In the genomic region with DNA sequence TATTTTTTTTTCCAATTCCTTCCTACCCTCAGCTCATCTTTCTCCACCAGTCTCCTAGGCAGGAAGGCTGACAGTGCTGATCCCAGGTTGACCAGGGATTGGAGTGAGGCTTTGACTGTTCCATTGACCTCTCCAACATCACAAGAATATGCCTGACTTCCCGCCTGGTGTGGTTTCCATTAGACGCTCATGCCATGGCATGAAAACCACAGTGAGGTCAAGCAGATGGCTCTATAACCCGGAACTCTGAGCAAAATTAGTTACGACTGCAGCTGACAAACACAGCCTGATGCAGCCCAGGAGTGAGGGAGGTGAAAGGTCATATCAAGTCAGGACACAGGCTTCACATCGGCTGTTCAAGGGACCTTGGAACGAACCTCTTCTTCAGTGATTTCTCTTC, we compare ENCODE assay signal across 15 mouse cellular contexts.
"Had no signal": no experiment of that assay in that cellular context is flagged by ENCODE, and none has a peak within 500 bp of the region (broad histone marks: within the 10 kb centered on the region; RNA-seq: fewer than 3 reads in every experiment).

No protein-coding gene starts in this region.

- H3K36me3 ChIP-seq: limb, embryonic 13.5 days; liver, embryonic 12.5 days; midbrain, embryonic 12.5 days had no signal

- H3K27ac ChIP-seq: kidney, postnatal 0 days; limb, embryonic 13.5 days; liver, embryonic 12.5 days; macrophage; midbrain, embryonic 12.5 days had no signal

- H3K4me1 ChIP-seq: limb, embryonic 13.5 days; liver, embryonic 12.5 days; megakaryocyte, embryonic 14.5 days; midbrain, embryonic 12.5 days had no signal

- H3K9me3 ChIP-seq: limb, embryonic 13.5 days; liver, embryonic 12.5 days; midbrain, embryonic 12.5 days had no signal

- H3K4me3 ChIP-seq: limb, embryonic 13.5 days; liver, embryonic 12.5 days; megakaryocyte, embryonic 14.5 days; midbrain, embryonic 12.5 days had no signal

- DNase-seq: kidney, adult 8-10 months; kidney, postnatal 36 days; left cerebral cortex, postnatal 4 days; lung, embryonic 14.5 days; lung, postnatal 14 days; right cerebral cortex, adult 18-20 months; right cerebral cortex, postnatal 25 days; thymus, adult 18-20 months; thymus, postnatal 14 days had no signal

- H3K27me3 ChIP-seq: limb, embryonic 13.5 days; liver, embryonic 12.5 days; megakaryocyte, embryonic 14.5 days; midbrain, embryonic 12.5 days had no signal
